Mouse (Mus musculus) thymus, postnatal 25 days (tissue): ENCODE measurements around the gene Pafah1b1.

ENCODE experiments used
- DNase-seq: peaks from one replicate; pipeline ENCODE4 v3.0.0; 2022

Pafah1b1 gene

GRCm38 (mm10) chr11:74715971-74716525 lies 8.4 kb downstream of the Pafah1b1 start:
- DNase-seq: no peak

DNA sequence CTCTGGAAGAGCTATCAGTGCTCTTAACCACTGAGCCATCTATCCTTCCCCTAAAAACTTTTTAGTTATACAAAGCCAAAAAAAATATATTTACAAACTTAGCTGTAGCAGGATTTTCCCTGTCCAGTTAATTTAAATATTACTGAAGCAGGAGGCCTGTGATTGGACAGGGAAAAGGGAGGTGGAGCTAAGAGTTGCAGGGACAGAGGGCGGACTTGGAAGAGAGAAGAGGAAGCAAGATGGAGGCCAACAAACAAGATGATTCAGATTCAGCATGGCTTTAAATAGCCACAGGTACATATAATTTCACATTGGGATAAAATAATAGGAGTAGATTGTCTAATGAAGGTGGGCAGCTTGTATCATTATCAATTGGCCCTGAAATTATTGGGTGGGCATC lies 13.8 kb downstream of the Pafah1b1 start:
- no peak for DNase-seq

DNA sequence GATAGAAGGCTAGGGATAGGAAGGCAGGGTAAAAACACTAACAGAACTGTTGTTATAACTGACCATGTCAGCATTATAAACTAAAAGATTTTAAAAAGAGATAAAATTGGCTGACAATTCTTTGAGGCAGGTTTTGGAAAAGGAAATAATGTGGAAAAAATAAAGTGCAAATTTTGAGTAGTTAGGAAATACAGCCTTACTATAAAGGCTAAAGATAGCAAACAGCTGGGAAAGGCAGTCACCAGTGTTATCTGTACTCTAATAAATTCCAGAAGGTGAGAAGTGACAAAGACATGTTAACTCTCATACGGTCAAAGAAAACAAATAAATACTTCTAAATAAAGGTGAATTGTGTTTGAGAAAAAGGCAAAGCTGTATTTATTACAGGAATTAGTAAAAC lies 15.7 kb downstream of the Pafah1b1 start:
- no peak for DNase-seq

GRCm38 (mm10) chr11:74704068-74704467 lies 20.4 kb downstream of the Pafah1b1 start:
- no peak for DNase-seq

- DNase-seq: no peak
Measured at GRCm38 (mm10) chr11:74699505-74699904, 25.0 kb downstream of the Pafah1b1 start.

DNA sequence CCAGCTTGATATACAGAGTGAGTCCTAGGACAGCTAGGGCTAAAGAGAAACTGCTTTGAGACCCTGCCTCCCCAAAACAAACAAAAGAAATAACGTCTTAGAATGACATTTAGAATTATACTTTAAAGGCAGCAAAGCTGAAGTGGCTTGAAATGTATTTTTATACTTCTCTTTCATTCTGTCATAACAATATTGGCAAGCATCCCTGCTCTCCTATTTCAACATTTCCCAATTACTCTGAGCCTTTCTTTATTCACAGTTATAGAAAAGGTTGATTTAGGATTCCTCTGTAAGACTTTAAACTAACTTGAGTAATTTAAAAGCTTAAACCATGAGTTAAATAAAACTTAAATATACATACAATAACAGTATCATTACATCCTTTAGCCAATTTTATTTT lies 32.3 kb downstream of the Pafah1b1 start:
- DNase-seq: no peak

GRCm38 (mm10) chr11:74675156-74675555 lies 49.3 kb downstream of the Pafah1b1 start:
- no peak for DNase-seq

GRCm38 (mm10) chr11:74674713-74675112 lies 49.8 kb downstream of the Pafah1b1 start:
- DNase-seq: no peak

DNA sequence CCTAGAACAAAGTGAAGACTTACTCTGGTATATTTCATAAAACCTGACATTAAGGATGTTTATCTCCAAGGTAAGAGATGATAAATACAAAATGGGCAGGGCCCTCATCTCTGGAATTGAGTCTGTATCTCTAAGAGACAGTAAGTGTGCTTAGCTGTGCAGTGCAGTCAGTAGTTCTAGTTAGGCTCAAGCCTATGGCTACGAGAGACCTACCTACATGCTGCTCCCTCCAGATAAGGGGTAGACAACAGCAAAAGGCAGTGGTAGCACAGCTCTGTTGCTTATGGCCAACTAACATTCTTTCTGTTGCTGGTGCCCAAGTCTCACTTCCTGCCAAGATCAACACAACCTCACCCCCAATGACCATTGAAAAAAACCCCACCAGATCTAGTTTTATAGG lies 50.9 kb downstream of the Pafah1b1 start:
- no peak for DNase-seq

DNA sequence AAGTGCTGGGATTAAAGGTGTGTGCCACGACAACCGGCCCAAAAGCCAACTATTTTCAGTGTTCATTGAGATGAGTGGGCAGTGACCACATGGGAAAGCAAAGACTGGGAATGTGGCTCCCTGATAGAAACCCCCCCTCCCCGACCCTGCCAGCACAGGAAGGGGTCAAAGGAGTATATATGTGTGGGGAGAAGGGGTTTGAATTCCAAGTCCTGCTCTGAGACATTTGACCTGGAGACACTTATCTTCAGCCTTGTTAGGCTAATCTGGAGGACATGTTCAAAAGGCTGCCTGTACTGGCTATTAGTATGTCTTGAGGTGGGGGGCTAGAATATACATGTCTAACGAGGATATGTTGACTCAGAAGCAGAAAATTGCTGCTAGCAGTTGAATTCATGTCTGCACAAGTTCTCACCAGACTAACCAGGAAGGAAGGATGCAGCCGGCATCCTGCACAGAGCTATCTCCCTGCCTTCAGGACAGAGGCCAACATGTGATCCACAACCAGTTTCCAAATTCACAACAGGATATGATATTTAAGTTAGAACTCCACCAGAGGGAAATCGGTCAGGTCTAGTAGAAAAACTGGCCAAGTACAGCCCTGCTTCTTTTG lies 51.5 kb downstream of the Pafah1b1 start:
- DNase-seq: no peak

GRCm38 (mm10) chr11:74671839-74672238 lies 52.6 kb downstream of the Pafah1b1 start:
- no peak for DNase-seq

- DNase-seq: no peak
Measured at GRCm38 (mm10) chr11:74671013-74671412, 53.5 kb downstream of the Pafah1b1 start.

DNA sequence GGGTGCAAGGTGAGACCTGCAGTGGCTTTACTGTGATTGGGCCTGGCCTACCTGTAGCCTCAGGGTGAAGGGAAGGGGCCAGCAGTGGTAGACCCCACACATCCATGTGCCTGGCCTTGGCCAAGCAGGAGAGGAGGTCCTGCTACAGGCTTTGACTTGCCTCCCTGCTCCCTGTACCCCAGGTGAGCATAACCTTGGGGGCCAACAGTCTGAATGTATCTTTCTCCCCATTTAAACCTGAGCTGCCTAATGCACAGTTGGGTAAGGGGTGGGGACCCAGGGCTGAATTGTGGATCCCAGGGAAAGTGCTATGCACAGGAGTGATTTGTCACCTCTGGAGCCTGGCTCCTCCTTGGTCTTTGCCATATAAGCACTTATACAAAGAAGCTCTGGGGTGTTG lies 54.3 kb downstream of the Pafah1b1 start:
- DNase-seq: no peak

GRCm38 (mm10) chr11:74668971-74669370 lies 55.5 kb downstream of the Pafah1b1 start:
- no peak for DNase-seq

GRCm38 (mm10) chr11:74668466-74668865 lies 56.0 kb downstream of the Pafah1b1 start:
- no peak for DNase-seq

DNA sequence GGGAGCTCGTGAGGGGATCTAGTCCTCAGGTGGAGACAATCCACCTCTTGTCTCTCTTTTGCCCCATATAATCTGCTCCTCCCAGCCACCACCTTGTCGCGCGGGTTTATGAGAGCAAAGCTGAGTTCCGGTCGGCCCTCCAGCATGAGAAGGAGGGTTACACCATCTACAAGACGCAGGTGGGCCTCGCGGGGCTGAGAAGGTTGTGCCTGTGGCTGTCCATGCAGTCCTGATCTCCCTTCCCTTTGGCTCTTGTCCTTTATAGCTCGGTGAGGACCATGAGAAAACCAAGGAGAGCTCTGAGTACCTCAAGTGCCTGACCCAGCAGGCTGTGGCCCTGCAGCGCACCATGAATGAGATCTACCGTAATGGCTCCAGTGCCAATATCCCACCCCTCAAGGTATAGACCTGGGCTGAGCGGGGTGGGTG lies 56.9 kb downstream of the Pafah1b1 start:
- DNase-seq: no peak

GRCm38 (mm10) chr11:74666776-74667581 lies 57.5 kb downstream of the Pafah1b1 start:
- DNase-seq: no peak

DNA sequence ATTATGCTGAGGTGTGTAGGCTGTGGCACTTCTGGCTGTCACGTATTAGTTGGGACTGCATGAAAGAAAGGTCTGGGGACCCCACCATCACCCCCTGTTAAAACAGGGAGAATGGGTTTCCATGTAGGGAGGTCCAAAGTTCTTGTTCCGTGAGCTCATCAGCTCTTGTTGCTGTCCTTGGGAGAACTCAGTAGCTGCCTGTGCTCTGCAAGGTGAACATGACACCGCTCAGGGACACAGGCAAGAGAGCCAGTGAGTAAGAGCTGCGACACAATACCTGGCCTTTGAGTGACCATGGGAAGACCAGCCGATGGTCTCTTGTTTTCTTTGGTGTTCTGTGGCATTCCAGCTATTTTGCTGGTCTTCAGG lies 58.2 kb downstream of the Pafah1b1 start:
- DNase-seq: no peak

- DNase-seq: no peak
Measured at GRCm38 (mm10) chr11:74665631-74666283, 58.7 kb downstream of the Pafah1b1 start.

- no peak for DNase-seq
Measured at GRCm38 (mm10) chr11:74664906-74665305, 59.6 kb downstream of the Pafah1b1 start.

- no peak for DNase-seq
Measured at GRCm38 (mm10) chr11:74664279-74664678, 60.2 kb downstream of the Pafah1b1 start.

- no peak for DNase-seq
Measured at GRCm38 (mm10) chr11:74662221-74662620, 62.2 kb downstream of the Pafah1b1 start.

DNA sequence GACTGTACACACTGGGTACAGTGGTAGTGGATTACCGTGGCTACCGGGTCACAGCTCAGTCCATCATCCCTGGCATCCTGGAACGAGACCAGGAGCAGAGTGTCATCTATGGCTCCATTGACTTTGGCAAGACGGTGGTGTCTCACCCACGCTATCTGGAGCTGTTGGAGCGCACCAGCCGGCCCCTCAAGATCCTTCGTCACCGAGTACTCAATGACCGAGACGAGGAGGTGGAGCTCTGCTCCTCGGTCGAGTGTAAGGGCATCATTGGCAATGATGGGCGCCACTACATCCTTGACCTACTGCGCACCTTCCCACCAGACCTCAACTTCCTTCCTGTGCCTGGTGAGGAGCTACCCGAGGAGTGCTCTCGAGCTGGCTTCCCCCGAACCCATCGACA lies 62.8 kb downstream of the Pafah1b1 start:
- no peak for DNase-seq

DNA sequence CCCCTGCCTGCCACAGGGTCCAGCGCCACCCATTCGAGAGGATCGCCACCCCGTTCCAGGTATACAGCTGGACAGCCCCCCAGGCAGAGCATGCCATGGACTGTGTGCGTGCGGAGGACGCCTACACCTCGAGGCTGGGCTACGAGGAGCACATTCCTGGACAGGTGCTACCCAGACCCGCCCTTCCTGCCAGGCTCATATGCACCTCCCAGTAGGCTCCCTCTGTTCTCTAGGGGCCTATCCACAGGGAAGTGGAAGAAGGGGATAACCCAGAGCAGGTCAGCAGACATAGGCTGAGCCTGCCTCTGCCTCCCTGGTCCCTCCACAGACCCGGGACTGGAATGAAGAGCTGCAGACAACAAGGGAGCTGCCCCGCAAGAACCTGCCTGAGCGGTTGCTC lies 64.1 kb downstream of the Pafah1b1 start:
- DNase-seq: no peak
